Mouse (Mus musculus) lung, postnatal 25 days (tissue): Measurements from ENCODE around the gene Fcrlb.
A peak's percentile ranks its signal among the peaks of the same experiment; 100 is the strongest.

Experiments used
- DNase-seq: peaks from one replicate; pipeline ENCODE4 v3.0.0; 2022; ENCODE audit warnings: low spot score

Fcrlb gene

DNA sequence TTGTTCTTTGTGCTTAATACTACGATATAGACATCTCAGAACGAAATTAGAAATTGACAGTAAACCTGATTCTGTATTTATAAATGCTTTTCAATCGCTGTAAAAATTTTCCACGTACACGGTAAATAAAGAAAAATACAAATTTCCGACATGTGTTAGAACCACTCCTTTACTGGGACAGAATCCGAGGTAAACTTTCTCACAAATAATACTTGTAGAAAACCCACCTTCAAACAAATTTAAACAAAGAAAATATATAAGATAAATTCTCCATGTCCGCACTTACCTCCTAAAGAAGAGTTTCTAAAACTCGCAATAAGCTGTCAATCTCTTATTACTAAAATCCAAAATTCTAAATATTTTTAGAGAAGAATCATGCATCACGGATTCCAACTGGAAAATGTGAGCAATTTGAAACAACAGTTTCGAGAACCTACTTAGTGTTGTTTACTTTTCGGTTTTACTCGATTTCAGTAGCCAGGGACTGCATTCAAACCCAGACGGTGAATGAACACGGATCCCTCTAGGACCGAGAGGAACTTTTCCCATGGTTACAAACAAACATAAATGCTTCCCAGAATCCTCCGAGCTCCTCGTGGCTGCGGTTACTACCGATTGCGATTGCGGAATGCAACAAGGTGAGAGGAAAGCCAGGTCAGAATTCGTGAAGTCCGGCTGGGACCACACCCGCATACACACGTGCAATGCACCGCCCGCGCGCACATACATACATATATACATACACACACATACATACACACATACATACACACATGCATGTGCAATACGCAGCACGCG lies 44.4 kb downstream of the Fcrlb start:
- peak; percentile 81 for DNase-seq

GRCm38 (mm10) chr1:170867691-170868105 lies 45.0 kb downstream of the Fcrlb start, which contains the start of gene Atf6:
Gene Atf6, minus strand, starts transcription at chr1:170867771.
- DNase-seq: peak; percentile 96

- DNase-seq: peak; percentile 16
These were observed 45.6 kb downstream of the Fcrlb start for GRCm38 (mm10) chr1:170866992-170867690.

DNA sequence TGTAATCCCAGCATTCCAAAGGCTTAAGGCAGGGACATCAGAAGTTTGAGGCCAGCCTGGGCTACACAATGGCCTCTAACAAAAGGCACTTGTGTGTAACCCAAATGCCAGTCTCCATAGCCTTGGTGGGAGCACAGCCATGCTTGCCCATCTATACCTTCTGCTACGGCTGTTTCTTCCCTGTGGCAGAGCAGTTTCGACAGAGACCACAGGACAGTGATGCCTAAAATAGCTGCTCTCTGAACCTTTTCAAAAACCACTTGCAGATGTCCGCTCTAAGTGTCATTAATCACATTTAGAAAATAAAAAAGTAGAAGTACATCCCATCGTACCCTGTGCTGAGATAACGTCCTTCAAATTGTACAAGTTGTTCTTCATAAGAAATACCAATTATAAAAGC lies 47.3 kb downstream of the Fcrlb start:
- no peak for DNase-seq

GRCm38 (mm10) chr1:170864754-170865153 lies 48.0 kb downstream of the Fcrlb start:
- DNase-seq: no peak

GRCm38 (mm10) chr1:170864234-170864633 lies 48.5 kb downstream of the Fcrlb start:
- no peak for DNase-seq

DNA sequence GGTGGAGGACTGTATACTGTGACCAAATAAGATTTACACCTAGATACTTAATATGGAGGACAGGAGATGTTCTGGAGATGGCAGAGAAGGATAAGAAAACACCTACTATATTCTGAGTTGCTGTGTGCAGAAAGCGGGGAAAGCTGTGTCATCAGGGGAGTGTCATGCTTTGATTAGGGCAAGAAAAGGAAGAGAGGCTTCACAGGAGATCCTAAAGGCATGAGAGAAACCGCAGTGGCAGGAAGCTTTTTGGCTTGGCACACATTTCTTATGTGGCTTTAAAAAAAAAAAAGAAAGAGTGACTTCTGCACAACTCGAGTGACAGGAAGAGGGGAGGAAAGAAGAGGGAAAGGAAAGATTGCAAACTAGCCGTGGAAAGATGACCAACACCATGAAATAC lies 49.7 kb downstream of the Fcrlb start:
- no peak for DNase-seq

- no peak for DNase-seq
These were observed 50.4 kb downstream of the Fcrlb start for GRCm38 (mm10) chr1:170862435-170862717.

DNA sequence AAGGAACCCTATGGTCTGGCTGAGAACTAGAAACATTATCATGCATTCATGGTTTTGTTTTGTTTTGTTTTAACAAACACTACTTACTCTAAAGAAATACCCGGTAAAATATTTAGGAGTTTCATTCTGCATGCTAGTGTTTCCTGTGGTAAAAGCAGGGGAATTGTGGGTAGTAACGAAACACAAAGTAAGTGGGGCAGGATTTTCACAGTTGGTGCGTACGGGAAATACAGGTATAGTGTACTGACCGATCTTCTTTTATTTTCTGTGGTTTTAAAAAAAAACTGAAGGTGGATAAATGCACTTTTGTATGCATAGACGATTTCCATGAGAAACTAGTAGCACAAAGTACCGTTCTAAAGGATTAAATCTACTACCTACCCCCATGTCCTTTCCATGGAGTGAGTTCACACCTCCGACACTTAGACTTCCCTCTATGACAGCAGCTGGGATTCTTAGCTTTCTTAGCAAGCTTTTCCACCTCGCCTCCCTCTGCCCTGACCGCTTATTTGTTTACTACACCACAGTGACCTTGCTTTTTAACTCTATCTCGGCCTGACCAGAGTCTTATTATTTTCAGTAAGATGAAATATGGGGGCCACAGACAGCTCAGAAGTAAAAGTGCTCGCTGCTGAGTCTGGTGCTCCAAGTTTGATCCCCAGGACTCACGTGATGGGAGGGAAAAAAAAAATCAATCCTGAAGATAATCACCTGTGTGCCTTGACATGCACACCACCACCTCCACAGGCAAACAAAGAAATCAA lies 50.9 kb downstream of the Fcrlb start:
- no peak for DNase-seq

DNA sequence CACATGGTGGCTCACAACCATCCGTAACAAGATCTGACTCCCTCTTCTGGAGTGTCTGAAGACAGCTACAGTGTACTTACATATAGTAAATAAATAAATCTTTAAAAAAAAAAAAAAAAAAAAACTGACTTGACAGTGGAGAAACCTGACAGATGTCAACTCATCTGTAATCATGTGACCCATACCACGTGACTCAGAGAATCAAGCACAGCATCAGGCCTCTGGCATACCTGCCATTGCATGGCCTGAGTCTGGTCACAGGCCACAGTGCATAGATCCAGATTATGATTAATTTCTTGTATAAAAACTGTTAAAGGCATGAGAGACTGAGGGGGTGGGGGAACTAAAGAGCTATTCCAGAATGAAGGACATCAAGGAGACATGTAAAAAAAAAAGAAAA lies 53.9 kb downstream of the Fcrlb start:
- DNase-seq: no peak

DNA sequence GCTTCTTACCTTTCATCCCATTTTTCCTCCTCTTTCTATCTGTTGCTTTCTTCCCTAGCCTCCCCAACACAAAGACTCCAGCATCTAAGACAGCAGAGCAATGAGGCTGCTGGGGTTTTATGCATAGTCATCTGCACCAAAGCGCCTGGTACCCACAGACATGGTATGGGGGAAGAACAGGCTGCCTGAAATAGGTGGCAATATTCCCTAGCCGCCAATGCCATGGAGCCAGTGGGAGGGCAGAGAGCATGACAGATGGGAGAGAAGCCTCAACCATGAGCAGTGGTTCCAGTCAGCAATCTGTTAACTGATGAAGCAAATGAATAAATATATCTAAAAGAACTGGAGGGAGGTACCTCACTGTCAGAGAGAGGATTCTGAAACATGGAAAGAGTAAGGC lies 55.4 kb downstream of the Fcrlb start:
- DNase-seq: no peak
